8 mouse cellular contexts compared by ENCODE assay signal in genomic region chr8:89006426-89006825, GRCm38 (mm10). TPM values are rescaled to one million over a fixed set of nuclear protein-coding genes. Genes with fewer than 3 reads are reported as not detected.
A peak's percentile ranks its signal among the peaks of the same experiment; 100 is the strongest.
DNase-seq lines count a peak whose midpoint lies in the region; ATAC-seq and TF ChIP-seq lines count a peak whose summit lies in the region.

No protein-coding gene starts in this region.

- H3K4me1 ChIP-seq in lung, embryonic 14.5 days (ENCODE audit: insufficient read depth), result no peaks in the 10 kb centered on the region
- peaks cover 33% of the 10 kb centered on the region for H3K4me1 ChIP-seq in hindbrain, embryonic 13.5 days (replicated peaks)
- H3K4me1 ChIP-seq in stomach, embryonic 14.5 days (ENCODE audit: control insufficient read depth, insufficient read depth, low read length), result peaks cover 9% of the 10 kb centered on the region; the same call in 1 of the 2 replicates

- ATAC-seq in lung, embryonic 14.5 days (ENCODE audit: insufficient read depth), result no peak
- ATAC-seq in hindbrain, embryonic 13.5 days (ENCODE audit: low FRiP score), result peak; percentile 61
- ATAC-seq in stomach, embryonic 14.5 days (ENCODE audit: insufficient number of reproducible peaks, insufficient read depth, low FRiP score, low read depth), result no peak

- H3K36me3 ChIP-seq in lung, embryonic 14.5 days (ENCODE audit: insufficient read depth), result no peaks in the 10 kb centered on the region
- no peaks in the 10 kb centered on the region for H3K36me3 ChIP-seq in hindbrain, embryonic 13.5 days
- no peaks in the 10 kb centered on the region for H3K36me3 ChIP-seq in stomach, embryonic 14.5 days (ENCODE audit: control insufficient read depth, insufficient read depth, low read length)

- H3K4me2 ChIP-seq in lung, embryonic 14.5 days, result peak overlapping the region; percentile 76
- H3K4me2 ChIP-seq in hindbrain, embryonic 13.5 days, result peak overlapping the region; percentile 93
- H3K4me2 ChIP-seq in stomach, embryonic 14.5 days (replicated peaks; ENCODE audit: low read depth, low read length), result peak overlapping the region; percentile 72

- peak; percentile 33 for DNase-seq in lung, embryonic 14.5 days
- DNase-seq in lung, postnatal 10 days, result no peak
- peak; percentile 25 for DNase-seq in liver
- no peak for DNase-seq in layer of hippocampus, postnatal 25 days (ENCODE audit: extremely low spot score in 1 of 2, low spot score in 1 of 2)
- no peak for DNase-seq in layer of hippocampus, adult 9-10 months (ENCODE audit: low spot score)
- no peak for DNase-seq in B cell, adult 2 months

- H3K9me3 ChIP-seq in lung, embryonic 14.5 days (ENCODE audit: low read depth, low read length), result no peaks in the 10 kb centered on the region
- H3K9me3 ChIP-seq in hindbrain, embryonic 13.5 days, result no peaks in the 10 kb centered on the region
- no peaks in the 10 kb centered on the region for H3K9me3 ChIP-seq in stomach, embryonic 14.5 days (ENCODE audit: control insufficient read depth, low read depth, low read length)

- H3K4me3 ChIP-seq in lung, embryonic 14.5 days (ENCODE audit: low read depth, low read length), result peak overlapping the region; percentile 39
- H3K4me3 ChIP-seq in hindbrain, embryonic 13.5 days, result peak overlapping the region; percentile 47
- peak overlapping the region; percentile 36 for H3K4me3 ChIP-seq in stomach, embryonic 14.5 days (ENCODE audit: low read depth, low read length)

- H3K27me3 ChIP-seq in lung, embryonic 14.5 days (ENCODE audit: insufficient read depth, low read length), result peaks cover 42% of the 10 kb centered on the region
- peaks cover 48% of the 10 kb centered on the region for H3K27me3 ChIP-seq in hindbrain, embryonic 13.5 days
- H3K27me3 ChIP-seq in stomach, embryonic 14.5 days (ENCODE audit: control insufficient read depth, insufficient read depth, low read length), result peaks cover 10% of the 10 kb centered on the region; the same call in 1 of the 2 replicates

- H3K27ac ChIP-seq in lung, embryonic 14.5 days (ENCODE audit: low read depth), result no peak overlapping the region
- H3K27ac ChIP-seq in hindbrain, embryonic 13.5 days, result no peak overlapping the region
- H3K27ac ChIP-seq in stomach, embryonic 14.5 days (ENCODE audit: low read length), result no peak overlapping the region

- under 1% methylated on average over 34 of the region's 34 CpGs for WGBS in lung, embryonic 14.5 days
- WGBS in hindbrain, embryonic 13.5 days, result under 1% methylated on average over 34 of the region's 34 CpGs
- WGBS in stomach, embryonic 14.5 days, result under 1% methylated on average over 34 of the region's 34 CpGs

- peak overlapping the region; percentile 23 for H3K9ac ChIP-seq in lung, embryonic 14.5 days
- H3K9ac ChIP-seq in hindbrain, embryonic 13.5 days, result peak overlapping the region; percentile 74
- H3K9ac ChIP-seq in stomach, embryonic 14.5 days (replicated peaks; ENCODE audit: low read depth, low read length), result no peak overlapping the region; the same call in 1 of the 2 replicates

- no peak for TF ChIP-seq CTCF in lung, embryonic 14.5 days (IDR thresholded peaks at IDR 0.05; ENCODE audit: low read depth)

RNA-seq across cellular contexts. Expression of gene Sall1, which starts 37.5 kb away (rescaled TPM):
- polyA plus RNA-seq in lung, embryonic 14.5 days (2014; fragmentation: Nextera tagmentation; extraction: Ambion mirVana), result 0.05 and 0.08 TPM in 2 replicates
- 9.3 and 10.5 TPM in 2 replicates for polyA plus RNA-seq in hindbrain, embryonic 13.5 days (2015; fragmentation: Nextera tagmentation; extraction: Ambion mirVana)
- 0.52 and 0.62 TPM in 2 replicates for polyA plus RNA-seq in stomach, embryonic 14.5 days (2014; fragmentation: Nextera tagmentation; extraction: Ambion mirVana)
- total RNA-seq in layer of hippocampus, postnatal 25 days (2021), result 10 to 100 TPM; 13.6 to 14.6 TPM

Comparison
In these comparisons a context has a peak if more than half of its experiments do, and no peak if none do; other contexts are left out.
1. DNase-seq: peak in lung, embryonic 14.5 days (single experiment) and liver (single experiment); none in lung, postnatal 10 days (single experiment), layer of hippocampus, postnatal 25 days (0 of 2), layer of hippocampus, adult 9-10 months (single experiment) and B cell, adult 2 months (0 of 2).
2. Peak in every context shown above with its lines, with median percentiles within 50 percentile points of each other: H3K4me2 ChIP-seq and H3K4me3 ChIP-seq.